Mouse (Mus musculus) heart, postnatal 14 days (tissue): ENCODE measurements at regions not wholly inside any gene's neighbourhood (a gene's known extent, or its start where the extent isn't known, plus 50 kb on each side); places are given as distances from the start of the nearest gene placed in this dataset.

Experiments used
- DNase-seq, 2 experiments: peaks; one replicate each; pipeline ENCODE4 v3.0.0; 2021 to 2022
- intact Hi-C: fragments of 180-260 bp; cut with DNase I; formaldehyde crosslinking; loops from one replicate; pipeline ENCODE4 v1.15.1; 2025

DNA sequence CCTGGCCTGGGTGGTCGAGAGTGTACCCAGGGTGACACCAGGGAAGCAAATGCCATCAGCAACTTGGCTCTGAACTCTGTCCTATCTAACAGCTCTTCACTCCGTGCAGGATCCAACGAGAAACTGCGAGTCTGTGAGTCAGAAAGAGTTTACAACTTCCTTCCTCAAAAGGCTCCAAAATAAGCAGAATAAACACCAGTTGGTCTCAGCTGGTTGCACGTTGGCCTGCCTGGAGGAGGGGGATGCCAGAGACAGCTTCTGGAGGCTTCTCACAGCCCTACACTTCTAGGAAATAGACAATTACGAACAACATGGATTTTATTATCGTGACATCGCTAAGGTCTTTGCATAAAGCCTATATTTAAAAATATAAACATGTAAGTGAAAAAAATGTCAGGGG, 133.4 kb upstream of the Pkdcc start:
- intact Hi-C loops: no loop called here
- no peak for DNase-seq

DNA sequence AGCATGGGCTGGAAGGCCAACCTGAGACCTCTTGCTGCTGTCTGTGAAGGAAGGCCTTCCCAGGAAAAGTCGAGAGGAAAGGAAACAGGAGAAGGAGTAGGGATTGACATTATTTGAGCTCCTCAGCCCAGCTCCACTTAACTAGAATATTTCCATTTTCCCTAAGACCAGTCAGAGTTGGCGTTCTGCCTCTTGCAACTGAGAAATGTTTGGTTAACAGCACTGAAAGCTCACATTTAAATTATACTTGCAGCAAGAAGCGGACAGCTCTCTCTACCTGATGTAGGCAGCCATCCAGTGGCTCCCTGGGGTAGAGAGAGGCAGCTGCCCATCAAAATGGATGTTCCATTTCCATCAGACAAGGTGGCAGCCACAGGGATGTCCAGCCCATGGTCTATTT, 131.6 kb upstream of the Pkdcc start:
- intact Hi-C loops: no loop called here
- DNase-seq: no peak

- intact Hi-C loops: no loop called here
- no peak for DNase-seq
These were observed 129.2 kb upstream of the Pkdcc start for GRCm38 (mm10) chr17:83085792-83086475.

DNA sequence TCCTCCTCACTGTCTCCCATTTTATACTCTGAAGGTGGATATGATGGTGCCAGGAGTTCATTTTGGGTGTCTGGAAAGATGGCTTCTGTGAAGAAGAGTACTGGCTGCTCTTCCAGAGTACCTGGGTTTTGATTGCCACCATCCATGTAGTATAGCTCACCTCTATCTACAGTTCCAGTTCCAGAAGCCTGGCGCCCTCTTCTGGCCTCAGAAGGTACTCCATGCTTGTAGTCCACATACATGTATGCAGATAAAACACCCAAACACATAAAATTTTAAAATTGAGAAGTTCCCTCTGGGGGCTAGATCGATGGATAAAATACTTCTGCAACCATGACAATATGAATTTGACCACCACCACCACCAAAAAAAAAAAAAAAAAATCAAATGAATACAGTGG, 128.4 kb upstream of the Pkdcc start:
- no peak for DNase-seq
- intact Hi-C loops: no loop called here

- DNase-seq: no peak
- intact Hi-C loops: no loop called here
These were observed 126.6 kb upstream of the Pkdcc start for GRCm38 (mm10) chr17:83088471-83088870.

- intact Hi-C loops: loop anchor here (5.0 kb wide), 1 partner anchor 1813 kb away; no protein-coding TSS in a partner anchor
- peak in 1 of 2 experiments; percentile 35 for DNase-seq
These were observed 125.0 kb upstream of the Pkdcc start for GRCm38 (mm10) chr17:83089856-83090692.

GRCm38 (mm10) chr17:83093862-83094261, 121.2 kb upstream of the Pkdcc start:
- no peak for DNase-seq
- intact Hi-C loops: loop anchor here (5.0 kb wide), 1 partner anchor 1817 kb away; no protein-coding TSS in a partner anchor

DNA sequence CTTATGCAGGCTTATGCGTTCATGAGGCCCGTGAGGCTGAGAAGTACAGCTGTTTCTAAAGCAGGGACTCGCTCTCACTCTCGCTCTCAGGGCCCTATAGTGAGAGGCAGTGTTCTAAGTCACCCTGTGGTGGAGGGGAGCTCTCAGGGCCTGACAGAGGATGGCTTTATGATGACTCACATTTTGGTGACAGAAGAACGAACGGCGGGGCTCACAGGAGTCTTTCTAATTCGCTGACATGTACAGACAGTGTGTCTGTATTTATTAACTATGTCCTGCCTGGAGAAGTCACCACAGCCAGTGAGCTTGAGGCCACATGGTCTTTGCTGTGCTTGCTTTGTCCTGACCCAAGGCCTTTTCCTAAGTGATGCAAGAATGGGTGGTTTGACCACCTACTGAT, 118.6 kb upstream of the Pkdcc start:
- DNase-seq: no peak
- intact Hi-C loops: no loop called here

- no peak for DNase-seq
- intact Hi-C loops: no loop called here
These were observed 117.1 kb upstream of the Pkdcc start for GRCm38 (mm10) chr17:83097998-83098397.

GRCm38 (mm10) chr17:83098679-83099413, 116.2 kb upstream of the Pkdcc start:
- no peak for DNase-seq

GRCm38 (mm10) chr17:83101035-83101434, 114.1 kb upstream of the Pkdcc start:
- intact Hi-C loops: no loop called here
- DNase-seq: no peak

More at GRCm38 (mm10) chr17:83098679-83099413, 116.2 kb upstream of the Pkdcc start:
- intact Hi-C loops: no loop called here

- intact Hi-C loops: no loop called here
- no peak for DNase-seq
These were observed 113.3 kb upstream of the Pkdcc start for GRCm38 (mm10) chr17:83101756-83102155.

DNA sequence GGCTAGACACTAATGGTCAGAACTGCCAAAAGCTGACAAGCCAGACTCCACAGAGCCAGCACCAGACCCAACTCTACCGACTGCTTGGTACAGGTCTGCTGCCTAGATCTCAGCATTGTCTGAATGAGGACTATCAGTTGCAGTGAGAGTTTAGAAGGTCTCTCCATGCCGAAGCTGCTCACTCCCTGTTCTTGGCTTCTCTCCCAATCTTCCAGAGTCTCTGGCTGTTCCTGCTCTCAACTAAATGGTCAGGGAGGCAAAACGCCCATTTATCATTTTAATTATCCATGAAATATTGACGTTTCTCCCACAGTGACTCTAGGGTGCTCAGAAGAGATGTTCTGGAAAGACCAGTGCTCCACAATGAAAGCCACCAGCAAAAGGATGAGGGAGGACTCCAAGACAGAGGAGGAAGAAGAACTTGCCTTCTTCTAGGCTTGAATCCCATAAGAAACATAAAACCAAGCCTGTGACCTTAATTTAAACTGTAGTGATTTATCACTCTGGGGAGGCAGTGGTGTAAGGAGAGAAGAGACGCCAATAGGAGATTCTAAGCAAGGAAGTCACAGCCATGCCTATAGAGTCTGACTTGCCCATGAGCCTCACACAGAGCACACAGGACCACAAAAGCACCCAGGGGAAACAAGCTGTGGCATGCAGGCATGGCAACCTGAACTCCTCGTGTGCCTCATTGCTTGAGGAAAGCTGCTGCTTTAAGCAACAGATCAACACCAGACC, 112.2 kb upstream of the Pkdcc start:
- intact Hi-C loops: no loop called here
- no peak for DNase-seq

DNA sequence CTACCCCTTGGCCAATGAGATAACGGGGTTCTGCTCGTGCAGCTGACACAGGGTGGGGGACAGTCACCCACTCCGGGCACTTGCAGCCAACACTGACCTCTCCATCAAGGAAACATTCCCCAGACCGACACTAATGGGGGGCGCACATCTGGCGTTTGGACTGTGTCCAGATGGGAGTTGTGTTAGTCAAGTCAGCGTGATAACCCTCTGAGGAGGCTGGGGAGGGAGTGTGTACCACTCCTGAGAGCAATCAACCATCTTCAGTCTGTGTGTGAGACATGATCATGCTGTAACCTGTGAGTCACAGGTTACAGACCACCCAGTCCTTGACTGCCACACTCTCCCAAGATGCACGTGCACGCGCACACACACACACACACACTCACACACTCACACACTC, 106.9 kb upstream of the Pkdcc start:
- intact Hi-C loops: no loop called here
- no peak for DNase-seq

- peak; percentile 38 to 72 for DNase-seq
- intact Hi-C loops: no loop called here
These were observed 105.2 kb upstream of the Pkdcc start for GRCm38 (mm10) chr17:83109792-83110440.

DNA sequence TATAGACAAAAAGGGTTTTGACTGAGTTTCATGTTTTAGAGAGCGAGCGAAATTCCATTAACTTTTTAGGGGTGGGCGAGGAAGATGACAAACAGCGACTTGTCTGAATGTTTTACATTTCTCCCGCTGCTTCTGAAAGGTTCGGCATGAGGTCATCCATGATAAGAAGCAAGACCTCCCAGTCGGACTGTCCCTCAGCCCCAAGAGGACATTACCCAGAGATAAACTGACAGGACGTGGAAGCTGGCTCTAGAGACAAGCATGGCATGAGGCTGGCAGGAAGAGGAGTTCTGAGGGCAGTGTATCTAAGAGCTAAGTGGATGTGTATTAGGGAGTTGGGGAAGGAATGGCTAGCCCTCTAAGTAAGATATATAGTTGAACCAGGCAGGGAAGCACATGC, 104.5 kb upstream of the Pkdcc start:
- intact Hi-C loops: no loop called here
- no peak for DNase-seq

GRCm38 (mm10) chr17:83115146-83115545, 99.9 kb upstream of the Pkdcc start:
- DNase-seq: no peak
- intact Hi-C loops: no loop called here

DNA sequence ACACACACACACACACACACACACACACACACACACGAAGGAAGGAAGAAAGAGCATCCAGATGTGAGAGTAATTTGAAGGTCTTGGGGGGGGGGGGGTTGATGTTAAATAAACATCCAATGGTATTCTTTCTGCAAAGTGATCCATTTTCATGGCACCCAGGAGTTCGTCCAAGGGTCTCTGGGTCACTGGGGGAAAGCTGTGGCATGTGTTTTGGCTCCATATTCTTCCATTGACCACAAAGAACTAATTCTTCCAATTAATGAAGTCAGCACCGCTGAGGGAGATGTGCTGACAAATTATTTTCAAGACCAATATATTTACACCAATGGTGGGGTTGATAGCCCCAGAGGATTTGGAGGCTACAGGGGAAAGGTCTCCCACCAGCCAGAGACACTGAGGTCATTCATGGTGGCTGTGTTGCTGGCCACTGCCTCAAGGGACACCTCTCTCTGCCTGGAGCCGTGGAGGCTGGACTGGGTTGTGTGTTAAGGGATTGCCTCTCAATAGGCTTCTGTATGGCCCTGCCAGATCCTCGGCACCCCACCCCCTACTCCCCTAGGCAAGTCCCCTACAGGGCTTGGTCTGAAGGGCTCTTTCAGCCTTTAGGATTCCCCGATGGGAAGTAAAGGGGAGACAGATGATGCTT, 99.1 kb upstream of the Pkdcc start:
- intact Hi-C loops: no loop called here
- no peak for DNase-seq

DNA sequence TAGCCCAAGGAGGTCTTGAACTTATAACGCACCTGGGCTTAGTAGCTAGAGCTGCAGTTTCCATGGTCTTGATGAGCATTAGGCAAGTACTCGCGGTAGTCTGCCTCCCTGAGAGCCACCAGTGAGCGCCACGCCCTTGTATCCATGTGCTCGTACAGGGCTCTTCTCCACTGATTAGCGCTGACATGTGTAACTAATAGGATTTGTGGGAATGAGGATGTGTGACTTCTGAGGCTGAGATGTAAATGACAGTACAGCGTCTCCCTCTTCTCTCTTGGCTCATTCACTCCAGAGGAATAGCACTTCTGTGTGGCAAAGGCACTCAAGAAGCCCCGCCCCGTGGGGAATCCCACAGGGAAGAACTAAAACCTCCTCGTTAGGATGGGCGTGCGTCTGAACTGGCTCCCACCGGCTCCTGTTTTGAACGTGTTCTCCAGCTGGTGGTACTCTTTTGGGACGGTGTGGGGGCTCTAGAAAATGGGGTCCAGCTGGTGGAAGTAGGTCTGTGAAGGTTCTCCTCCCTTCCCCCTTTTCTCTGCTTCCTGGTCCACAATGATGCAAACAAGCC, 94.3 kb upstream of the Pkdcc start:
- intact Hi-C loops: loop anchor here (5.0 kb wide), 2 partner anchors 48 to 92 kb away; no protein-coding TSS in a partner anchor
- DNase-seq: no peak
